Mouse (Mus musculus) left cerebral cortex, adult 2 months (tissue): ENCODE results near the gene Cep85l. TPM values are rescaled to one million over a fixed set of nuclear protein-coding genes. Genes with fewer than 3 reads are reported as not detected.

Experiments
- DNase-seq, 2 experiments: peaks; one replicate each; pipeline ENCODE4 v3.0.0; 2021 to 2022; ENCODE audit warnings: low spot score in 2 of 2, mixed read lengths in 1 of 2; ENCODE audit errors: extremely low spot score in 1 of 2
- H3K27ac ChIP-seq: fragments of 200-600 bp; 2 replicates; pipeline ENCODE4 v1.8.1; 2022
- H3K4me3 ChIP-seq: fragments of 200-600 bp; 2 replicates; pipeline ENCODE4 v1.8.1; 2022
- CTCF ChIP-seq: fragments of 200-600 bp; IDR thresholded peaks from 2 replicates; pipeline ENCODE4 v1.8.1; 2022; ENCODE audit warnings: antibody characterized with exemption, mild to moderate bottlenecking, moderate library complexity
- intact Hi-C: fragments of 180-260 bp; cut with DNase I; formaldehyde crosslinking; loops from one replicate; pipeline ENCODE4 v1.15.1; 2025
- total RNA-seq, 2 experiments: library from RNA; stranded (reverse); gene quantifications; 2 replicates each; pipeline ENCODE4 v1.2.3; 2021

The Cep85l gene
- total RNA-seq, 2 experiments from 2014 or later = 21.7 to 24.5 TPM

DNA sequence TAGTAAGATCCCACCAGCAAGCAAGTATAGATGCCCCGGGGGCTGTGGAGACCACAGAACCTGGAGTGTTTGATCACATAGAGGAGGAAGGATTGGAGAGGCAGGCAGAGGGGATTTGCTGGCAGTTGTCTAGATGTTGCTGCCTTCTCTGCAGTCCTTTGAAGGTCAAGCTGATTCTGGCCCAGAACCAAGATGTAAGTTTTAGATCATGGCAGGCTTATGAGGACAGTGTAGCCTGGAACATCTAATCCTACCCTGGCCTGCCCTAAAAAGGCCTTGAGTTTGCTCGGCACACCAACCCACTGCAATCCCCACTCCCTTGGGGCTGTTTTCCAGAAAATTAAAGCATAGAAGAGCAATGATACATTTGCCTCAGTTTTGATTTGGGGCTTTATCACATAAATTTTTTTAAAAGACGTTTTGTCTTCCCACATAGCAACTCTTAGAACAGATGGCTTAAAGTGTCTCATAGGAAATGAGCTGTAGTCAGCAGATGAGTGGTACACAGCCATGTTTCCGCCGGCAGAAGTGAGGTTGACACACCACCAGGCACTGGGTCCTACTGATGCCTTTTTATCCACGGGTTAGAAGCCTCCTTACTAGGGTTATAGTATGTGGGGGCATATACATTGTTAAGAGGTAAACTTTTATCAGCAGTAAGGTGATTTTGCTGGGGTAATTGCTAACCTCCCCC lies 8.6 kb upstream of the Cep85l start:
- Histone ChIP-seq H3K27ac (0 out of 2 replicates have a peak overlapping the region, but pooled peaks have one; percentile 24), H3K4me3 (no peak overlapping the region)
- TF ChIP-seq CTCF = no peak
- DNase-seq = no peak
- intact Hi-C loops = no loop called here

DNA sequence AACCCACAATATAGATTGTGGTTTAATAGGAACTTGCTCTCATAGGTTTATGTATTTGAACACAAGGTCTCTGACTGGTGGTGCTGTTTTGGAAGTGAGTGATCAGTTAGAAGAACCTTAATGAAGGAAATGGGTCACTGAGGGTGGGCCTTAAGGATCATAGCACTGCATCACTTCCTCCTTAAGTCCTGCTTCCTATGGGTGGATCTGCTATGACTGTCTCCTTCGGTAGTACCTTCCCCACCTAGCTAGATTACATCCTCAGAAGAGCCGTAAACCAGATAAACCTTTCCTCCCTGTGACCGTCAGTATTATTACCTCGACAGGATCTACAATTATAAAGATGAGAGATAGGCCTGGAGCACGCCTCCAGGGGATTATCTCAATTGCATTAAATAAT lies 5.7 kb upstream of the Cep85l start:
- no peak for TF ChIP-seq CTCF

DNA sequence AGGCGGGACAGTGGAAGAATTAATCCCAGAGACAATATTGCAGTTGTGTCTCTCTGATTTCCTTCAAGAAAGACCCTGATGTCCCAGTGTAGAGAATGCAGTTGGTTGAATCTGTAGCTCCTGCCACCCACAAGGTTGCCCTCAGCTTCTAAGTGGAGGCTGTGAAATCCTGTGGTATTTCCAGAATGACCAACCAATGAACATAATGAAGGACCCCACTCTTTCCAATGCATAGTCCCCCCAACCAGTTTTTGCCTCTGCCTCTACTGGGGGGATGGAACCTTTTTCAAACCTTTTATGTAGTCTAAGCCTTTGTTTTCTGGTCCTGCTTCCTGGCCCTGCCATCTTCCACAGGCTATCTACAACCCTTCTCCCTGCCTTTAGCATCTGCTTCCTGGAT lies 5.1 kb upstream of the Cep85l start:
- H3K4me3 ChIP-seq = no peak overlapping the region
- intact Hi-C loops = no loop called here
- no peak overlapping the region for H3K27ac ChIP-seq
- TF ChIP-seq CTCF = no peak
- DNase-seq = no peak

More for the DNA sequence above, 5.7 kb upstream of the Cep85l start:
- intact Hi-C loops = no loop called here
- Histone ChIP-seq H3K27ac (no peak overlapping the region), H3K4me3 (no peak overlapping the region)
- no peak for DNase-seq

DNA sequence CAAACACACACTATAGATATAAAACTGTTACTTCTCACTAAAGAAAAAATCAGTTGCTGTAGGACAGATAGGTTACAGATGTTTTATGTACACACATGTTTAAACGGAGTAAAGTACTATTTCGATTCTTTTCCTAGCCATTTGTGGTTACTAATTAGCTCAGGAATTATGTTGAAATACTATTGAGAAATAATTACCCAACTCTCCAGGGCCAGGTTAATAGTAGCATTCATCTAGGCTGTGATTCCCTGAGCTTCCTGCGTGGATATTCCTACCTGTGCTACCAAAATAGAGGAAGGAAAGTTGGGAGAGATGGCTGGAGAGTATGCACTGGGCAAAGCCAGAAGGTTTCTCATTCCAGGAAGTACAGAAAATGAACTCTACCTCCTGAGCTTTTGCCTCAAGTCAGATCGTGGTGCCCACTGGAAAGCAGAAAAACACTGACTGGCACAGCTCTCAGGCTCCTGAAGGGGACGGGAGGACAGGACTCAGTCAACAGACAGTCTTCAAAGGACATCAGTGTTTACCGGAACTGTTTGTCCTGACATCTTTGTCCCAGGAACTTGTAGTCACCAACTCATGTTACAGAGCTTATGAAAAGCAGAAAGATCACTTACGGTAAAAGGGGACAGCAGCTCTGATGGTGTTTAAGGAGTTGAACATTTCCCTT lies 3.1 kb upstream of the Cep85l start:
- no peak overlapping the region for H3K27ac ChIP-seq
- no peak for DNase-seq
- TF ChIP-seq CTCF = no peak
- no peak overlapping the region for H3K4me3 ChIP-seq
- intact Hi-C loops = no loop called here

DNA sequence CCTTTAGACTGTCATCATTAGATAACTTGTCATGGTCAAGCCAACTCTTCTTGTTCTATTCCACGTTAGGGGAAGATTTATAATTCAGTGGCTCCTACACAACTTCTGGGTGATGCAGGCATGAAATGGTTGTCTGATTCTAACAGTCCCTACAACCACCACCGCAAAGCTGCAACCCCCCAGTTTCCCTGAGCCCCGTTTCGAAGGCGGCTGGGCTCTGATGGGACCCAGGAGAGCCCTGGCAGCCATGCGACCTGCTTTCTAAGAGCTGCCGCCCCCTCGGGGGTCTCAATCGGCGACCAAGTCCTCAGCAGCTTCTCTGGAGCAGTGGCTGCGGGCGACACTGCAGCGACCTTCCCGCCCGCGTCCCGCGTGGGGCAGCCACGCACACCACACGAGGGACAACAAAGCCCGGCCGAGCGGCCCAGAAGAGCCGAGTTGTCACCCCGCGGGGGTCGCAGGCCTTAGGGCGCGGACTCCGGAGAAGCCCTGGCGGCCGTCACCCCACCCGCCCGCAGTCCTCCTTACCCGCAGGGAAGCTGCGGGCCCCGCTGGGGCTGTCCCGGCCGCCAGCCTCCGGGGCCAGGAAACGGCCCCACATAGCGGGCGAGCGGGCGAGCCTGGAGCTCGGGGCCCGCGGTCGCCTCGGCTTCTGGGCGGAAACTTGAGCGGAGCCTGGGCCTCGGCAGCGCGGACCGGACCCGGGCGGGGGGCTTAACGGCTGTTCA lies 602 bp downstream of the Cep85l start:
- H3K27ac ChIP-seq = peak overlapping the region; percentile 98
- H3K4me3 ChIP-seq = peak overlapping the region; percentile 90
- intact Hi-C loops = loop anchor here (2.0 kb wide), 2 partner anchors 30 to 36 kb away; no protein-coding TSS in a partner anchor
- no peak; the same call in 1 of the 2 replicates for TF ChIP-seq CTCF
- peak; percentile 49 for DNase-seq

- intact Hi-C loops = loop anchor here (2.0 kb wide), 2 partner anchors 29 to 37 kb away; no protein-coding TSS in a partner anchor
- DNase-seq = no peak
- H3K27ac ChIP-seq = peak overlapping the region; percentile 98
- peak overlapping the region; percentile 90 for H3K4me3 ChIP-seq
- TF ChIP-seq CTCF = no peak
Observed at GRCm38 (mm10) chr10:53378296-53378695, 1.5 kb downstream of the Cep85l start.

DNA sequence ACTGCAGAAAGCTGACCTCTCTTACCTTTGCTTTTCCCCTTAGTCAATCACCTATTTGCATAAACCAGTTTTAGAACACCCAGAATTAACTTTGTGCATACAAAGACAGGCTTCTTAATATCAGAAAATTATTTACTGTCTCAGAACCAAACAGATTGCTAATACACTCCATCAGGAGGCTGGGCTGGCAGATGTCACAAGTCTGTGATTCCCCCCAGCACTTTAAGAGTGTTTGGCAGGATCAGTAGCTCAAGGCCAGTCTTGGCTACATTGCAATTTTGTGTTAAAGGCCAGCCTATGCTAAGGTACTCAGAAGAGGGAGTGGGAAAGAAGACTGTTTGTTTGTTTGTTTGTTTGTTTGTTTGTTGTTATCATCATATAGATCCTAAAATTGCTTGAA lies 2.7 kb downstream of the Cep85l start:
- peak overlapping the region; percentile 90; the same call in 1 of the 2 replicates for H3K4me3 ChIP-seq
- no peak for TF ChIP-seq CTCF
- intact Hi-C loops = no loop called here
- no peak for DNase-seq
- H3K27ac ChIP-seq = no peak overlapping the region

DNA sequence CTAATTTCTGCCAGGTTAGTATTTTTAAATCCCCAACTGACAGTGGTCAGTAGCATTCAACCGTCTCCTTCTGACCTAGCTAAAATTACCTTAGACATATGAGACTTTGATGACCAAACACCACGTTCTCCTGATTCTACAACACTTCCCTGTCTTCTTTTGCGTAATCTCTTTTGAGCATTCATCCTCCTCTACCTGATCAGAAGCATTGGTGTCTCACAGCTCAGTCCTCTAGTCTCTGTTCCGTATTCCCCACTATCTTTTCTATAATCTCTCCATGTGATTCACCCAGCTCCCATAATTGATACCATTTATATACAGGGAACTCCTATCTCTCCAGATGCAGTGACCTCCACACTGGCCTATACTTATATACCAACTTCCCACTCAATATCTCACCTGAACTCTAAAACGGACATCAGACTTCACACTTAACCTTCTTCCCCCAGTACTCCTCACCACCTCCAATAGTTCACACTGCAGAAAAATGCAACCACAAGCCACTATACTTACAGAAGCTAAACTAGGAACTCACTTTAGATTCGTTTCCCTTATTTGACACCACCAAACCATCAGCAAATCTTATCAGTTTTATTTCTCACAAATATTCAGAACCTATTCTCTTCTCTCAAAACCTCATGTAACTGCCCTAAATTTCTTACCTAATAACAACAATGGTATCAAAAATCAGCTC lies 5.7 kb downstream of the Cep85l start:
- H3K27ac ChIP-seq = no peak overlapping the region
- H3K4me3 ChIP-seq = no peak overlapping the region
- intact Hi-C loops = no loop called here
- no peak for DNase-seq
- no peak for TF ChIP-seq CTCF

GRCm38 (mm10) chr10:53367265-53367664 lies 12.5 kb downstream of the Cep85l start:
- H3K4me3 ChIP-seq = no peak overlapping the region
- H3K27ac ChIP-seq = no peak overlapping the region
- no peak for TF ChIP-seq CTCF
- intact Hi-C loops = no loop called here
- no peak for DNase-seq

DNA sequence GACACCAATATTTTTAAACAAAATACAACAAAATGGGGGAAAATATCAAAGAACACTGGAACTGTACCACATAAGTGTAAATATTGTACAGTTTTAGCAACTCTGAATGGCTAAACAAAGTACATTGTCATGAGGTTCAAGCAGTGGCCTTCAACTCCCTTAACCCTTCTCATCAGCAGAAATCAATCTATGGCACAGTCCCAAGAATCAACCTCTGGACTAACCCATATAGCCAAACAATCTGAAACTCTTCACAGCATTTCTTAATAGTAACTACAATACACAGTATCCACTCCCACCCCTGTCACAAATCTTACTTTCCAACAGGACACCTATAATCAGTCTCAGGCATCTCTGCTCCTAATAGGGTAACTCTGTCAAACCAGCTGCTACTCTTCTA lies 15.4 kb downstream of the Cep85l start:
- no peak for TF ChIP-seq CTCF
- Histone ChIP-seq H3K27ac (no peak overlapping the region), H3K4me3 (no peak overlapping the region)
- DNase-seq = no peak
- intact Hi-C loops = no loop called here

DNA sequence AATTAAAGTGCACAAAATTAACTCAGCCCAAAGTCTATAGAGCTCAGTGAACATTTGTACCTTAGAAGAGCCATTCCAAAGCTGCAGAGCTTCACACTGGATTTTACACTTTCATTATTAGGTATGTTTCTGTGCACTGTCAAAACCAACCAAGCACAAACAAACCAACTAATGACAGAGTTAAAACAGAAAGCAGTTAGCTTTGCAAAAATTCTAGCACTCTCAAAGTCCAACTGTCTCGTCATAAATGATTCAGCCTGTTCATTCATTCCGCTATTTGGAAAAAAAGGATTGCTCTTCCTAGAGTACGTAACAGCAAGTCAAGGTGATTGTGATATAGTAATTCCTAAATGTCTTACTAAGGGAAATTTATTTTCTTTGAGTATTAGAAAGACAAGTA lies 20.7 kb downstream of the Cep85l start:
- no peak for DNase-seq
- intact Hi-C loops = no loop called here
- H3K27ac ChIP-seq = no peak overlapping the region

More for the DNA sequence above, 20.7 kb downstream of the Cep85l start:
- no peak for TF ChIP-seq CTCF
- H3K4me3 ChIP-seq = no peak overlapping the region
